In the genomic region with DNA sequence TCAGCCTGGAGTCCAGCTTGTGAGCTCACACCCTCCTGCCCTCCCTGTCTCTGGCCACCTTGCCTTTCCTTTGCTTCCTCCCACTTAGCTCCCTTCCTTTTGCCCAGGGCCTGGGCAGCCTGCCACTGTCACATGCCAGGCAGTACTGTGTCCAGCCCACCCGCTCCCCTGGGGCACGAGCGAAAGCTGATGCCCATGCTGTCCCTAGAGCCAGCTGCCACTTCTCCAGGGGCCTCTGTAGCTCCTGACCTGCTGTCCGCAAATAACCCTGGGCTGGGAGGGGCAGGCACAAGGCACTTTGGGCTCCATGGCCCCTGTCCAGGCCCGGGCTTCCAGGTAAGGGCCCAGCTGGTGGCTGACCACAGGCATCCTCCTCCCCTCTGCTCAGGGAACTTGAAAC, we compare ENCODE assay signal across 8 mouse cellular contexts. TPM values are rescaled to one million over a fixed set of nuclear protein-coding genes. Genes with fewer than 3 reads are reported as not detected.
DNase-seq lines count a peak whose midpoint lies in the region; ATAC-seq lines count a peak whose summit lies in the region.
"Had no signal": no experiment of that assay in that cellular context is flagged by ENCODE, and none has a peak within 500 bp of the region (broad histone marks: within the 10 kb centered on the region; RNA-seq: fewer than 3 reads in every experiment).

No protein-coding gene starts in this region.

- H3K36me3 ChIP-seq in embryonic facial prominence, embryonic 14.5 days (ENCODE audit: control insufficient read depth, insufficient read depth, low read length) = peaks cover 43% of the 10 kb centered on the region
- H3K36me3 ChIP-seq in limb, embryonic 10.5 days = peaks cover 44% of the 10 kb centered on the region

- DNase-seq in 3T3-L1 (ENCODE audit: low read depth, low spot score) = peak; percentile 36
- DNase-seq in NIH3T3 (ENCODE audit: low read depth) = peak; percentile 33
- no peak for DNase-seq in embryonic facial prominence, embryonic 14.5 days (ENCODE audit: low spot score)
- DNase-seq in heart, postnatal 25 days (ENCODE audit: low spot score) = peak; percentile 64
- no peak for DNase-seq in limb, embryonic 10.5 days (ENCODE audit: low spot score)
- peak; percentile 59 for DNase-seq in right cerebral cortex, adult 18-20 months
- DNase-seq in spleen, adult 12 weeks (ENCODE audit: low spot score) = no peak

- H3K27ac ChIP-seq in embryonic facial prominence, embryonic 14.5 days (replicated peaks; ENCODE audit: low read depth, low read length) = 0 out of 2 replicates have a peak overlapping the region, but pooled peaks have one; percentile 11
- H3K27ac ChIP-seq in limb, embryonic 10.5 days = peak overlapping the region; percentile 64; the same call in 1 of the 2 replicates

- no peak overlapping the region for H3K4me2 ChIP-seq in embryonic facial prominence, embryonic 14.5 days (ENCODE audit: low read depth, low read length)

- H3K4me1 ChIP-seq in embryonic facial prominence, embryonic 14.5 days (ENCODE audit: control insufficient read depth, insufficient read depth, low read length) = peaks cover 6% of the 10 kb centered on the region; the same call in 1 of the 2 replicates
- H3K4me1 ChIP-seq in limb, embryonic 10.5 days = peaks cover 32% of the 10 kb centered on the region

- H3K4me3 ChIP-seq in embryonic facial prominence, embryonic 14.5 days (ENCODE audit: low read depth, low read length) = no peak overlapping the region
- H3K4me3 ChIP-seq in limb, embryonic 10.5 days = no peak overlapping the region

- 51% methylated on average over 5 of the region's 5 CpGs for WGBS in embryonic facial prominence, embryonic 14.5 days
- 61% methylated on average over 5 of the region's 5 CpGs for WGBS in limb, embryonic 10.5 days

- 0 out of 2 replicates have a peak, but pooled peaks have one; percentile 38 for ATAC-seq in embryonic facial prominence, embryonic 14.5 days (ENCODE audit: low read depth)

- no peaks in the 10 kb centered on the region for H3K9me3 ChIP-seq in embryonic facial prominence, embryonic 14.5 days (ENCODE audit: control insufficient read depth, low read length)
- H3K9me3 ChIP-seq in limb, embryonic 10.5 days (replicated peaks) = no peaks in the 10 kb centered on the region

- no peak overlapping the region for H3K9ac ChIP-seq in embryonic facial prominence, embryonic 14.5 days (ENCODE audit: low read depth, low read length)

- intact Hi-C loops in heart, postnatal 25 days (cut with DNase I) = no loop called here

- no peaks in the 10 kb centered on the region for H3K27me3 ChIP-seq in embryonic facial prominence, embryonic 14.5 days (replicated peaks; ENCODE audit: control insufficient read depth, insufficient read depth, low read length)
- no peaks in the 10 kb centered on the region for H3K27me3 ChIP-seq in limb, embryonic 10.5 days (ENCODE audit: low read depth, poor library complexity, severe bottlenecking)

RNA-seq across cellular contexts. Expression of a gene that starts 16.2 kb away (rescaled TPM):
- 114 and 123 TPM in 2 replicates for polyA plus RNA-seq in embryonic facial prominence, embryonic 14.5 days (2014; fragmentation: Nextera tagmentation; extraction: Ambion mirVana)
- 100 to 1,000 TPM; 166 to 177 TPM for total RNA-seq in heart, postnatal 25 days (2021)
- polyA plus RNA-seq in limb, embryonic 10.5 days (2016; fragmentation: Nextera tagmentation; extraction: Ambion mirVana) = 91.3 and 95.0 TPM in 2 replicates

RNA-seq across cellular contexts. Expression of a gene that starts 46.1 kb away (rescaled TPM):
- 3.8 and 4.6 TPM in 2 replicates for polyA plus RNA-seq in embryonic facial prominence, embryonic 14.5 days (2014; fragmentation: Nextera tagmentation; extraction: Ambion mirVana)
- total RNA-seq in heart, postnatal 25 days (2021) = not detected
- 0.23 TPM in 1 of 2 replicates, not detected in the other for polyA plus RNA-seq in limb, embryonic 10.5 days (2016; fragmentation: Nextera tagmentation; extraction: Ambion mirVana)
- total RNA-seq: adrenal gland, adult 18-20 months had no signal

RNA-seq across cellular contexts. Expression of a gene that starts 54.5 kb away (rescaled TPM):
- polyA plus RNA-seq in embryonic facial prominence, embryonic 14.5 days (2014; fragmentation: Nextera tagmentation; extraction: Ambion mirVana) = 28.7 and 32.7 TPM in 2 replicates
- total RNA-seq in heart, postnatal 25 days (2021) = 10 to 100 TPM; 64.6 to 71.9 TPM
- 40.8 and 41.2 TPM in 2 replicates for polyA plus RNA-seq in limb, embryonic 10.5 days (2016; fragmentation: Nextera tagmentation; extraction: Ambion mirVana)

RNA-seq across cellular contexts. Expression of a gene that starts 54.6 kb away (rescaled TPM):
- 111 TPM in 2 replicates for polyA plus RNA-seq in embryonic facial prominence, embryonic 14.5 days (2014; fragmentation: Nextera tagmentation; extraction: Ambion mirVana)
- total RNA-seq in heart, postnatal 25 days (2021) = 10 to 100 TPM; 23.3 to 27.1 TPM
- polyA plus RNA-seq in limb, embryonic 10.5 days (2016; fragmentation: Nextera tagmentation; extraction: Ambion mirVana) = 31.6 and 49.5 TPM in 2 replicates

Comparison
In these comparisons a context has a peak if more than half of its experiments do, and no peak if none do; other contexts are left out.
1. DNase-seq: peak in 3T3-L1 (single experiment), NIH3T3 (single experiment), heart, postnatal 25 days (single experiment) and right cerebral cortex, adult 18-20 months (single experiment); none in embryonic facial prominence, embryonic 14.5 days (single experiment), limb, embryonic 10.5 days (single experiment) and spleen, adult 12 weeks (single experiment).